Mouse (Mus musculus): ENCODE data around the gene Impg1. TPM values are rescaled to one million over a fixed set of nuclear protein-coding genes. Genes with fewer than 3 reads are reported as not detected.
"Not testable (repeated sequence)": the region's sequence is repeated elsewhere in the genome, so short reads cannot be mapped to it uniquely, and the experiment has no call there.

The Impg1 gene
- polyA plus RNA-seq, 1 experiment from 2014 or later, result not detected

GRCm38 (mm10) chr9:80342520-80342919 lies 122.8 kb downstream of the Impg1 start:
- H3K4me3 ChIP-seq (replicated peaks), result no peak overlapping the region
- H3K4me2 ChIP-seq, result no peak overlapping the region
- no peaks in the 10 kb centered on the region for H3K9me3 ChIP-seq (replicated peaks)
- H3K36me3 ChIP-seq (replicated peaks), result no peaks in the 10 kb centered on the region
- H3K4me1 ChIP-seq (replicated peaks), result no peaks in the 10 kb centered on the region
- H3K27ac ChIP-seq (replicated peaks), result no peak overlapping the region
- no peak overlapping the region for H3K9ac ChIP-seq
- 68% methylated on average over 6 of the region's 6 CpGs for WGBS (ENCODE audit: insufficient replicate concordance)
- no peaks in the 10 kb centered on the region for H3K27me3 ChIP-seq
- ATAC-seq (ENCODE audit: insufficient read depth), result no peak

DNA sequence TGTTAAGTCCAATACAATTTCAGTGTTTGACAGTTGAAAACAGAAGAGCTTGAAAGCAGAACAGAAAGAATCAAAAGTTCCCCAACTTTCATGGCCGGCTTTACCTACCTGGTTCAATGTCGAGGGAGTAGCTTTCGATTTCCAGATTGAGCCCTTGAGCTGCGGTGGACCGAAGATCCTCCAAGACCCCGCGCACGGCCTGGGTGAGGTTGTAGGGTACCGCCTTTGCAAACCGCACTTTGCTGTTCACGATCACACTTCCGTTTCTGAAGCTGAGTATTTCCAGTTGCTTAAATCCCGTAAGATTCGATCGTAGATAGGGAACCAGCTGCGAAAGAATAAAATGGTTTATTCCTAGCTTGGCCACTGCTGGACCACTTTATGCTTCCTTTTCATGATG lies 123.5 kb downstream of the Impg1 start:
- Histone ChIP-seq H3K9ac (no peak overlapping the region), H3K9me3 (replicated peaks) (no peaks in the 10 kb centered on the region), H3K4me3 (replicated peaks) (no peak overlapping the region), H3K4me2 (no peak overlapping the region), H3K27ac (replicated peaks) (no peak overlapping the region), H3K4me1 (replicated peaks) (no peaks in the 10 kb centered on the region), H3K27me3 (no peaks in the 10 kb centered on the region), H3K36me3 (replicated peaks) (no peaks in the 10 kb centered on the region)
- WGBS (ENCODE audit: insufficient replicate concordance), result 83% methylated on average over 16 of the region's 16 CpGs
- no peak for ATAC-seq (ENCODE audit: insufficient read depth)

DNA sequence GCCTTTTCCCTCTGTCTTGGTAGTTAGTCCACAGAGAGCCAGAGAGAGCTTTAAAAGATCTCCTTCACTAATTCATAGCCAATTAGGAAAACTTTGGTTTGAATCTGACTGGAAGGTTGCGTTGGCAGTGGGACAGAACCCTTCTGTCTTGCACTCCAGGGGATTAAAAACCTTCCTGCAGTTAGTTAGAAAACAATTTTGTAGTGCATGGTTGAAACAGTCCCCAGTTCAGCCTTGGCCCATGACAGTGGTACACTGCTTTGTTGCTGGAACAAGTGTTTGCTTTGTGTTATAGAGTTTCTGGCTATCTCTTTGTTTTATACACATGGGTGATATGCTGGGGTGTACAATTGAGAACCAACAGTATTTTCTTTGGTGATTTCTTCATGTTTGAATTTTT lies 124.4 kb downstream of the Impg1 start:
- Histone ChIP-seq H3K4me1 (replicated peaks) (no peaks in the 10 kb centered on the region; the same call in 1 of the 2 replicates), H3K9ac (no peak overlapping the region)
- ATAC-seq (ENCODE audit: insufficient read depth), result no peak

DNA sequence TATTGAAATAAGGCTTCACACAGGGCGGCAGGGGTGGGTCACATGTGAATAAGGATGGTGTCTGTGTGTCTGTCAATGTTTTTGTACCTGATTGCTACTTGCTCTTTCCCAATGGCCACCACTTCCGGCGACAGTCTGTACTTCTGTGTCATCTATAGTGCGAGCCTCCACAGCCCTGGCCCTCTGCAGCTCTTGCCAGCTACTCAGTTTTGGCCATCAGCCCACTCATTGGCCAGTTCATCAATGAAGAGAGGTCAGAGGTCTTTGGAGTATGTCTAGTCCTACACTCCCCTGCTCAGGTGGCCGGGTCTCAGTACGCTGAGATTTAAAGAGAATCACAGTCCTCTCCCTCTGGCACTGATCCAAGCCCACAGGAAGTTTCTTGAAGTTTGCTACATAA lies 127.3 kb downstream of the Impg1 start:
- no peak overlapping the region for H3K4me3 ChIP-seq (replicated peaks)
- no peaks in the 10 kb centered on the region for H3K36me3 ChIP-seq (replicated peaks)
- ATAC-seq (ENCODE audit: insufficient read depth), result no peak
- no peak overlapping the region for H3K27ac ChIP-seq (replicated peaks)
- 65% methylated on average over 6 of the region's 6 CpGs for WGBS (ENCODE audit: insufficient replicate concordance)
- H3K4me1 ChIP-seq (replicated peaks), result no peaks in the 10 kb centered on the region; the same call in 1 of the 2 replicates
- H3K9me3 ChIP-seq (replicated peaks), result no peaks in the 10 kb centered on the region
- no peak overlapping the region for H3K9ac ChIP-seq
- no peaks in the 10 kb centered on the region for H3K27me3 ChIP-seq
- H3K4me2 ChIP-seq, result no peak overlapping the region

More for the DNA sequence above, 124.4 kb downstream of the Impg1 start:
- H3K36me3 ChIP-seq (replicated peaks), result no peaks in the 10 kb centered on the region
- 59% methylated on average over 1 of the region's 1 CpGs for WGBS (ENCODE audit: insufficient replicate concordance)
- H3K27me3 ChIP-seq, result no peaks in the 10 kb centered on the region
- no peaks in the 10 kb centered on the region for H3K9me3 ChIP-seq (replicated peaks)
- H3K27ac ChIP-seq (replicated peaks), result no peak overlapping the region
- H3K4me2 ChIP-seq, result no peak overlapping the region
- no peak overlapping the region for H3K4me3 ChIP-seq (replicated peaks)

GRCm38 (mm10) chr9:80335660-80336357 lies 129.5 kb downstream of the Impg1 start:
- no peak for ATAC-seq (ENCODE audit: insufficient read depth)
- H3K27ac ChIP-seq (replicated peaks), result no peak overlapping the region
- no peak overlapping the region for H3K9ac ChIP-seq
- no peaks in the 10 kb centered on the region for H3K36me3 ChIP-seq (replicated peaks)
- H3K4me1 ChIP-seq (replicated peaks), result no peaks in the 10 kb centered on the region; the same call in 1 of the 2 replicates
- peak overlapping the region; percentile 18; the same call in 1 of the 2 replicates for H3K4me2 ChIP-seq
- H3K9me3 ChIP-seq (replicated peaks), result no peaks in the 10 kb centered on the region
- no peaks in the 10 kb centered on the region for H3K27me3 ChIP-seq
- 62% methylated on average over 13 of the region's 13 CpGs for WGBS (ENCODE audit: insufficient replicate concordance)
- H3K4me3 ChIP-seq (replicated peaks), result no peak overlapping the region

- Histone ChIP-seq H3K4me2 (no peak overlapping the region), H3K4me3 (replicated peaks) (no peak overlapping the region), H3K36me3 (replicated peaks) (no peaks in the 10 kb centered on the region), H3K27ac (replicated peaks) (no peak overlapping the region), H3K4me1 (replicated peaks) (no peaks in the 10 kb centered on the region; the same call in 1 of the 2 replicates), H3K9me3 (replicated peaks) (no peaks in the 10 kb centered on the region), H3K9ac (no peak overlapping the region), H3K27me3 (no peaks in the 10 kb centered on the region)
- WGBS (ENCODE audit: insufficient replicate concordance), result 66% methylated on average over 14 of the region's 14 CpGs
- ATAC-seq (ENCODE audit: insufficient read depth), result no peak
Observed at GRCm38 (mm10) chr9:80333998-80334605, 131.2 kb downstream of the Impg1 start.

- H3K4me3 ChIP-seq (replicated peaks), result no peak overlapping the region
- no peaks in the 10 kb centered on the region for H3K9me3 ChIP-seq (replicated peaks)
- no peaks in the 10 kb centered on the region for H3K36me3 ChIP-seq (replicated peaks)
- H3K4me1 ChIP-seq (replicated peaks), result no peaks in the 10 kb centered on the region; the same call in 1 of the 2 replicates
- no peak overlapping the region for H3K4me2 ChIP-seq
- no peak for ATAC-seq (ENCODE audit: insufficient read depth)
- no peak overlapping the region for H3K9ac ChIP-seq
- H3K27me3 ChIP-seq, result no peaks in the 10 kb centered on the region
- no peak overlapping the region for H3K27ac ChIP-seq (replicated peaks)
- 63% methylated on average over 8 of the region's 8 CpGs for WGBS (ENCODE audit: insufficient replicate concordance)
Observed at GRCm38 (mm10) chr9:80333466-80333865, 131.8 kb downstream of the Impg1 start.

- H3K27ac ChIP-seq (replicated peaks), result no peak overlapping the region
- WGBS (ENCODE audit: insufficient replicate concordance), result 20% methylated on average over 14 of the region's 14 CpGs
- H3K4me1 ChIP-seq (replicated peaks), result no peaks in the 10 kb centered on the region; the same call in 1 of the 2 replicates
- no peaks in the 10 kb centered on the region for H3K27me3 ChIP-seq
- no peaks in the 10 kb centered on the region for H3K9me3 ChIP-seq (replicated peaks)
- no peak overlapping the region for H3K4me3 ChIP-seq (replicated peaks)
- H3K9ac ChIP-seq, result no peak overlapping the region
- H3K36me3 ChIP-seq (replicated peaks), result no peaks in the 10 kb centered on the region
- H3K4me2 ChIP-seq, result peak overlapping the region; percentile 48
- no peak for ATAC-seq (ENCODE audit: insufficient read depth)
Observed at GRCm38 (mm10) chr9:80332153-80332552, 133.1 kb downstream of the Impg1 start.

DNA sequence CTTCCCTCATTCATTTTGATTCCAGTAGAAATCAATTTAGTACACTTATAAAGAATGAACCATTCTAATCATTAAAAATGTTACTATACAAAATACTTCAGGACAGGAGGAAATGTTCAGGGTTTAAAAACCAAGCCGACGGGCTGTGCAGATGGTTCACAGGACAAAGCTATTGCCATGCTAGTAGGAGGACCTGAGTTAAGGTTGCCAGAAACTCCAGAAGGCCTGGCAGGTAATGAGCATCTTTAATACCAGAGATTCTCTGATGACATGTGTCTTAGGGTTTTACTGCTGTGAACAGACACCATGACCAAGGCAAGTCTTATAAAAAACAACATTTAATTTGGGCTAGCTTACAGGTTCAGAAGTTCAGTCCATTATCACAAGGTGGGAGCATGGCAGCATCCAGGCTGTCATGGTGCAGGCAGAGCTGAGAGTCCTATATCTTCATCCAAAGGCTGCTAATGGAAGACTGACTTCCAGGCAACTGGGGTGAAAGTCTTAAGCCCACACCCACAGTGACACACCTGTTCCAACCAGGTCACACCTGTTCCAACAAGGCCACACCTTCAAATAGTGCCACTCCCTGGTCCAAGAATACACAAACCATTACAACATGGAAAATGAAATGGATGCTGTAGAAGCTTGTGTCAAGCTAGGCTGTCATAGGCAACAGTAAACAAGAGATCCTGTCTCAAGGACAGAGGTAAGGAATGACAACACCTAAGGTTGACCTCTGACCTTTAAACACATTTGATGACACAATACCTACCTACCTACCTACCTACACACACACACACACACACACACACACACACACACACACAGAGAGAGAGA lies 144.0 kb downstream of the Impg1 start:
- not testable (repeated sequence) for H3K4me1 ChIP-seq (replicated peaks); H3K9ac ChIP-seq; H3K27me3 ChIP-seq; ATAC-seq (ENCODE audit: insufficient read depth); H3K27ac ChIP-seq (replicated peaks); H3K36me3 ChIP-seq (replicated peaks); H3K4me2 ChIP-seq; H3K4me3 ChIP-seq (replicated peaks); H3K9me3 ChIP-seq (replicated peaks)
- WGBS (ENCODE audit: insufficient replicate concordance), result 84% methylated on average over 2 of the region's 2 CpGs

DNA sequence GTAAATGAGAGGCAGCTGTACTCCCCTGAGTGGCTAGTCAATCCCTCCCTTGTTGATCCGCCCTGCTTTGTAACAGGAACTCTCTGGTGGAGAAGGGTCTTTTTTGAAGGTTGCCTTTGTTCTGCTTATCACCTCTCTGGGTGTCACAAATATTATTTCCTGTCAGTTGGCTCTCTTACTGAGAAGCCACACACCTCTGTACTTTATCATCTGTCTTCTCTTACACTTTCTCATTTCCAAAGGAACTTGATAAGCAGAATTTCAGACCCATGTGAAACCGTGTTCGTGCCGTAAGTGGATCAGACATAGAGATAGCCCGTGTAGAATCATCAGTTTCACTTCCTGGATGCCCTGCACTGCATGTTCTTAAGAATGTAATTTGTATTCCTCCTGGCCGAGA lies 147.3 kb downstream of the Impg1 start:
- no peaks in the 10 kb centered on the region for H3K4me1 ChIP-seq (replicated peaks)
- no peaks in the 10 kb centered on the region for H3K9me3 ChIP-seq (replicated peaks)
- no peak overlapping the region for H3K9ac ChIP-seq
- no peak overlapping the region for H3K4me2 ChIP-seq
- ATAC-seq (ENCODE audit: insufficient read depth), result no peak
- H3K4me3 ChIP-seq (replicated peaks), result no peak overlapping the region
- no peak overlapping the region for H3K27ac ChIP-seq (replicated peaks)
- no peaks in the 10 kb centered on the region for H3K36me3 ChIP-seq (replicated peaks)
- 20% methylated on average over 6 of the region's 6 CpGs for WGBS (ENCODE audit: insufficient replicate concordance)
- no peaks in the 10 kb centered on the region for H3K27me3 ChIP-seq

DNA sequence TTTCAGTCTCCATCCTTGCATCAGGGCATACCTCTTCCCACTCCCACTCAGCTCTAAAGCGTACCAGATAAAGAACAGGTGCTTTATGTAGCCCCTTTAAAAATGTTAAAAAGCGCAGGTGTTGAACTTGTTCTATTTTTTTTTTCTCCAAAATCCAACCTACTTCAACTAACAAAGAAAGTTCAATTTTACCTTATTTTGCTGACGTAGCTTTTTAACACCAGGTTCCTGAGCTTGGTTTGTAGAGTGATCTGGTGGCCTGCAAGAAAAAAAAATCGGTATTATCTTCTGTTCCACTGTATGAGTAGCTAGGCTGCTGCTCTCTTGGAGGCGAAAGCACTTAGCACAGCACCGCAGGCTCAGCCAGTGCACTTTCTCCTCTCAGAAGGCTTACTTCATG lies 149.4 kb downstream of the Impg1 start:
- H3K27ac ChIP-seq (replicated peaks), result no peak overlapping the region
- ATAC-seq (ENCODE audit: insufficient read depth), result no peak
- H3K9ac ChIP-seq, result no peak overlapping the region
- H3K4me3 ChIP-seq (replicated peaks), result no peak overlapping the region
- no peaks in the 10 kb centered on the region for H3K36me3 ChIP-seq (replicated peaks)
- WGBS (ENCODE audit: insufficient replicate concordance), result 73% methylated on average over 6 of the region's 6 CpGs
- H3K4me1 ChIP-seq (replicated peaks), result no peaks in the 10 kb centered on the region
- no peaks in the 10 kb centered on the region for H3K27me3 ChIP-seq
- H3K4me2 ChIP-seq, result no peak overlapping the region
- no peaks in the 10 kb centered on the region for H3K9me3 ChIP-seq (replicated peaks)
